In genomic region chr5:26457627-26458026, GRCm38 (mm10) we compare ENCODE assay signal across 32 mouse cellular contexts.
"Had no signal": no experiment of that assay in that cellular context is flagged by ENCODE, and none has a peak within 500 bp of the region (broad histone marks: within the 10 kb centered on the region; RNA-seq: fewer than 3 reads in every experiment).

No protein-coding gene starts in this region.

- H3K4me1 ChIP-seq: limb, embryonic 10.5 days; limb, embryonic 12.5 days; limb, embryonic 13.5 days; limb, embryonic 15.5 days; liver, embryonic 12.5 days; liver, embryonic 13.5 days; liver, embryonic 15.5 days; lung, embryonic 15.5 days; megakaryocyte, embryonic 14.5 days; midbrain, embryonic 10.5 days; midbrain, embryonic 12.5 days; midbrain, embryonic 13.5 days; midbrain, embryonic 15.5 days; neural tube, embryonic 12.5 days had no signal

- H3K9ac ChIP-seq: limb, embryonic 12.5 days; limb, embryonic 13.5 days; limb, embryonic 15.5 days; liver, embryonic 12.5 days; liver, embryonic 13.5 days; liver, embryonic 14.5 days; liver, embryonic 15.5 days; liver, postnatal 0 days; lung, embryonic 14.5 days; lung, embryonic 15.5 days; midbrain, embryonic 12.5 days; midbrain, embryonic 13.5 days; midbrain, embryonic 15.5 days; neural tube, embryonic 12.5 days had no signal

- H3K9me3 ChIP-seq: limb, embryonic 10.5 days; limb, embryonic 12.5 days; limb, embryonic 13.5 days; limb, embryonic 15.5 days; liver, embryonic 12.5 days; liver, embryonic 13.5 days; liver, embryonic 15.5 days; lung, embryonic 15.5 days; midbrain, embryonic 10.5 days; midbrain, embryonic 12.5 days; midbrain, embryonic 13.5 days; midbrain, embryonic 15.5 days; neural tube, embryonic 12.5 days had no signal

- H3K36me3 ChIP-seq: limb, embryonic 10.5 days; limb, embryonic 12.5 days; limb, embryonic 13.5 days; limb, embryonic 15.5 days; liver, embryonic 12.5 days; liver, embryonic 13.5 days; liver, embryonic 15.5 days; lung, embryonic 15.5 days; midbrain, embryonic 10.5 days; midbrain, embryonic 12.5 days; midbrain, embryonic 13.5 days; midbrain, embryonic 15.5 days; neural tube, embryonic 12.5 days had no signal

- H3K4me3 ChIP-seq: limb, embryonic 10.5 days; limb, embryonic 12.5 days; limb, embryonic 13.5 days; limb, embryonic 15.5 days; liver, embryonic 12.5 days; liver, embryonic 13.5 days; liver, embryonic 15.5 days; lung, embryonic 15.5 days; megakaryocyte, embryonic 14.5 days; midbrain, embryonic 10.5 days; midbrain, embryonic 12.5 days; midbrain, embryonic 13.5 days; midbrain, embryonic 15.5 days; myocyte; neural tube, embryonic 12.5 days had no signal

- H3K4me2 ChIP-seq: limb, embryonic 12.5 days; limb, embryonic 13.5 days; limb, embryonic 15.5 days; liver, embryonic 11.5 days; liver, embryonic 12.5 days; liver, embryonic 13.5 days; liver, embryonic 15.5 days; lung, embryonic 14.5 days; lung, embryonic 15.5 days; midbrain, embryonic 11.5 days; midbrain, embryonic 12.5 days; midbrain, embryonic 13.5 days; midbrain, embryonic 15.5 days; neural tube, embryonic 12.5 days had no signal

- DNase-seq: left cerebral cortex, postnatal 4 days; liver; liver, embryonic 13.5 days; liver, postnatal 0 days; lung, adult 18-20 months; lung, adult 2 months; lung, embryonic 14.5 days; lung, postnatal 10 days; lung, postnatal 14 days; lung, postnatal 36 days; lung, postnatal 4 days; midbrain, embryonic 14.5 days had no signal

- H3K27me3 ChIP-seq: limb, embryonic 13.5 days; limb, embryonic 15.5 days; liver, embryonic 12.5 days; liver, embryonic 13.5 days; liver, embryonic 15.5 days; lung, embryonic 15.5 days; megakaryocyte, embryonic 14.5 days; midbrain, embryonic 12.5 days; midbrain, embryonic 13.5 days; midbrain, embryonic 15.5 days; neural tube, embryonic 12.5 days had no signal

- ATAC-seq: liver, embryonic 12.5 days; liver, postnatal 0 days; lung, postnatal 0 days; midbrain, embryonic 13.5 days; midbrain, embryonic 15.5 days; midbrain, embryonic 16.5 days had no signal

- H3K27ac ChIP-seq: limb, embryonic 10.5 days; limb, embryonic 12.5 days; limb, embryonic 13.5 days; limb, embryonic 15.5 days; liver, embryonic 12.5 days; liver, embryonic 13.5 days; liver, embryonic 14.5 days; liver, embryonic 15.5 days; lung, embryonic 15.5 days; macrophage; midbrain, embryonic 10.5 days; midbrain, embryonic 12.5 days; midbrain, embryonic 13.5 days; midbrain, embryonic 15.5 days; neural tube, embryonic 12.5 days had no signal
